Mouse (Mus musculus) cortical plate, adult 2 months (tissue): ENCODE results near the gene Hcn2.

ENCODE experiments used
- CTCF ChIP-seq: fragments of 200-500 bp; IDR thresholded peaks from 2 replicates; pipeline ENCODE4 v1.5.1; 2011; ENCODE audit warnings: mild to moderate bottlenecking, control low read depth, low read length; ENCODE audit not compliant: insufficient read depth; ENCODE audit errors: extremely low read depth
- POLR2A ChIP-seq: fragments of 200-500 bp; IDR thresholded peaks from 2 replicates; pipeline ENCODE4 v1.6.1; 2011; ENCODE audit warnings: mild to moderate bottlenecking, low read length, control low read depth; ENCODE audit not compliant: insufficient read depth; ENCODE audit errors: extremely low read depth

GRCm38 (mm10) chr10:79694379-79694655, 22.1 kb upstream of the Hcn2 start:
- TF ChIP-seq POLR2A (no peak), CTCF (no peak)
